Mouse (Mus musculus) midbrain, embryonic 15.5 days (tissue): Measurements from ENCODE around the gene Cog5. TPM values are rescaled to one million over a fixed set of nuclear protein-coding genes. Genes with fewer than 3 reads are reported as not detected.

ENCODE experiments used
- ATAC-seq: fragments of 200-750 bp; cut with Nextera tagmentation; replicated peaks from 2 replicates; pipeline ENCODE4 v1.8.0; 2017; ENCODE audit warnings: moderate TSS enrichment
- H3K27ac ChIP-seq: fragments of 300-500 bp; sonication (generic); 2 replicates; pipeline ENCODE4 v1.5.1; 2015; ENCODE audit warnings: mild to moderate bottlenecking, inconsistent platforms
- H3K27me3 ChIP-seq: fragments of 300-500 bp; sonication (generic); replicated peaks from 2 replicates; pipeline ENCODE4 v1.6.1; 2015; ENCODE audit warnings: inconsistent platforms
- H3K36me3 ChIP-seq: fragments of 300-500 bp; sonication (generic); replicated peaks from 2 replicates; pipeline ENCODE4 v1.6.1; 2015; ENCODE audit warnings: inconsistent platforms
- H3K4me1 ChIP-seq: fragments of 300-500 bp; sonication (generic); 2 replicates; pipeline ENCODE4 v1.6.1; 2015; ENCODE audit warnings: inconsistent platforms
- H3K4me2 ChIP-seq: fragments of 300-500 bp; sonication (generic); 2 replicates; pipeline ENCODE4 v1.6.1; 2015; ENCODE audit warnings: inconsistent platforms, mild to moderate bottlenecking, moderate library complexity
- H3K4me3 ChIP-seq: fragments of 300-500 bp; sonication (generic); 2 replicates; pipeline ENCODE4 v1.5.1; 2015; ENCODE audit warnings: mild to moderate bottlenecking, inconsistent platforms
- H3K9ac ChIP-seq: fragments of 300-500 bp; sonication (generic); 2 replicates; pipeline ENCODE4 v1.6.1; 2015; ENCODE audit warnings: mild to moderate bottlenecking, inconsistent platforms
- H3K9me3 ChIP-seq: fragments of 300-500 bp; sonication (generic); 2 replicates; pipeline ENCODE4 v1.6.1; 2016; ENCODE audit warnings: inconsistent platforms
- WGBS: fragments of 180-500 bp; shearing (Covaris S2); methylation state at CpG from one replicate; pipeline ENCODE4 v1.1.7; 2015; ENCODE audit warnings: mixed read lengths; 5-methylcytosine and 5-hydroxymethylcytosine counted together
- polyA plus RNA-seq: library from polyadenylated mRNA; unstranded; fragments of >200 nt; fragmentation: Nextera tagmentation; extraction: Ambion mirVana; gene quantifications from 2 replicates; pipeline ENCODE4 v1.2.1, GENCODE M21; 2015

Gene Cog5
- polyA plus RNA-seq, 1 experiment from 2014 or later, result 28.4 TPM

DNA sequence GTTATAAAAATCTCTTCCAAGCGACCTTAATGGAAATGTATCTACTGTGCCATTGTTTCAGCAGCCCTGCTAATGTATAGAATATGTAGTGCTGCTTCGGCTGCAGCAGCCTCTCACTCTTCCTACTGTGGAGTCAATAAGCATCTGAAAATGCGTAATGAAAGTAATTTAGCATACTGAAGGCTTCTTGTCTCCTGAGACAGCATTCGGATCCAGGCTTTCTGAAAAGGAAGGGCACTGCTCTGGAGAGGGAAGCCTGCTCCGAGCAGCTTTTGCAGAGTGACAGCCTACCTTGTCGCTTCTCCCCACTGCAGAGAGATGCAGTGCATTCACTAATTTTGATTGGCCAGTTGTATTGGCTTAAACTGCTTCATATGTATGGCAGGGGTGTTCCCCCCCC is 58.9 kb downstream of the Cog5 start, which contains the start of gene Gpr22:
Gene Gpr22 (minus strand): TSS at position 348 of the 400 bp plus-strand sequence.
- Histone ChIP-seq H3K4me3 (peak within 1 kb of the TSS; percentile 53), H3K4me2 (peak within 1 kb of the TSS; percentile 49), H3K27me3 (no peaks in the 10 kb centered on the region), H3K9me3 (no peaks in the 10 kb centered on the region), H3K27ac (peak within 1 kb of the TSS; percentile 91), H3K36me3 (no peaks in the 10 kb centered on the region), H3K9ac (peak within 1 kb of the TSS; percentile 71), H3K4me1 (peaks cover 17% of the 10 kb centered on the region)
- 14% methylated on average over 6 of the region's 6 CpGs for WGBS
- ATAC-seq, result peak; percentile 96

DNA sequence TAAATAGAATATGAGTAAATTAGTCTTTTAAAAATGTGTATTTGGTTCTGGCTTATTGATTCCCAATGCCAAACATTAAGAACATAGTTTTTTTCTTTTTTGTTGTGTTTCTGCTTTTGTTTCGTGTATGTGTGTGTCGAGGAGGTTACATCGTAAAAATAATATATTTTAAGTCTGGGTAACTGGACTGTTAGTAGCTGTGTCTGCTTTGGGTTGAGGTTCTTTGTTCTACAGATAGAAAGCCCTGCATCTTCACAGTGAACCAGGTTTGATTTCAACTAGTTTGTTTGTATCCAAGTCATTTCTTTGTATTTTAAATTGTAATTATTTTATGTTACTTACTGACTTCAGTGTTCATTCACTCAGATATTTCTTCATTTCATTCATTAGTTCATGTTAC is 59.4 kb downstream of the Cog5 start:
- H3K4me2 ChIP-seq, result peak overlapping the region; percentile 49
- peaks cover 13% of the 10 kb centered on the region for H3K4me1 ChIP-seq
- WGBS, result 83% methylated on average over 3 of the region's 3 CpGs
- H3K27me3 ChIP-seq, result no peaks in the 10 kb centered on the region
- no peaks in the 10 kb centered on the region for H3K36me3 ChIP-seq
- no peaks in the 10 kb centered on the region for H3K9me3 ChIP-seq
- H3K9ac ChIP-seq, result peak overlapping the region; percentile 71; the same call in 1 of the 2 replicates
- H3K4me3 ChIP-seq, result peak overlapping the region; percentile 53
- peak overlapping the region; percentile 91 for H3K27ac ChIP-seq
- ATAC-seq, result peak; percentile 65

DNA sequence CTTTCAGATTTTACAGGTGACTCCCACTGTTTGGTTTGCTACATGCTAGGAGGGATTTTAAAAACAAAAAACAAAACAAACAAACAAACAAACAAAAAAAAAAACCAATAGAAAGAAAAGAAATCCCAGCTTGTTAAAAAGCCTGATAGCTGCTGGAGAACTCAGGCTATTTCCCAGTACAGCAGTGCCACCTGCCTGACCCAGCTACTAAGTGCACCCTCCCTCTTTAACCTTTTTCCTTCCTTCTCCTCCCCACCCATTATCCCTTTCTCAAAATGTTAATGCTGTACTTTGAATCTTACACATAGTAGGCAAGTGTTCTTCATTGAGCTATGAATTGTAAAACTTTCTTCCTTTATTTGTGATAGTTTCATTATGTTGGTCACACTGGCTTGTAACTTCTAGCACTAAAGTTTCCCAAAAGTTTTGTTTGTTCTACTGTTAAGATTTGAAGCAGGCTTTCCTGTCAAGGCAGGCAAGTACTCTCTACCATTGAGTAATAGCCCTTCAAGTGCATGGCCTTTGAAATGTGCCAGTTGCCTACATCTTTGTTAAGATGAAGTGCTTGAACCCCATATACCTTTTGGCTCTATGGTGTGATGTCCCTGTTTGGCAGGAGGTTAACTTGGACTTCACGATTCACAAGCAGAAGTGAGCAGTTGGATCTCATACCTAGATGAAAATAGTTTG is 65.1 kb downstream of the Cog5 start:
- 92% methylated on average over 1 of the region's 1 CpGs for WGBS
- ATAC-seq, result no peak
- H3K9ac ChIP-seq, result no peak overlapping the region
- no peak overlapping the region for H3K4me3 ChIP-seq
- no peaks in the 10 kb centered on the region for H3K9me3 ChIP-seq
- no peaks in the 10 kb centered on the region for H3K27me3 ChIP-seq
- H3K4me1 ChIP-seq, result no peaks in the 10 kb centered on the region
- no peak overlapping the region for H3K27ac ChIP-seq
- no peak overlapping the region for H3K4me2 ChIP-seq
- no peaks in the 10 kb centered on the region for H3K36me3 ChIP-seq

DNA sequence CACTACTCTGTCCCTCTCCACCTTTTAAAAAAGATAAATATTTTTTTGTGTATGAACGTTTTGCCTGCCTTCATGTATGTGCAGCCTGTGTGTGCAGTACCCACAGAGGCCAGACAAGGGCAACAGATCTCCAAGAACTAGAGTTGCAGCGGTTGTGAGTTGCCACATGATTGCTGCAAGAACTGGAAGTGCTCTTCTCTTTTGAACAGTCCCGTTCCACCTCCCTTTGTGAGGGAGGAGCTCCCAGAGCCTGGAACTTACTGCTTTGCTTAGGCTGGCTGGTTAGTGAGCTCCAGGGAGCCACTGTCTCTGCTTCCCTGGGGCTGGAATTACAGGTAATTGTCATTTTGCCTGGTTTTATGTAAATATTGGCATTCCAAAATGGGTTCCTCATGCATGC is 69.9 kb downstream of the Cog5 start:
- Histone ChIP-seq H3K27ac (no peak overlapping the region), H3K9me3 (no peaks in the 10 kb centered on the region), H3K4me2 (no peak overlapping the region), H3K27me3 (no peaks in the 10 kb centered on the region), H3K4me1 (no peaks in the 10 kb centered on the region), H3K4me3 (no peak overlapping the region), H3K36me3 (no peaks in the 10 kb centered on the region), H3K9ac (no peak overlapping the region)
- ATAC-seq, result no peak
- 89% methylated on average over 3 of the region's 3 CpGs for WGBS

DNA sequence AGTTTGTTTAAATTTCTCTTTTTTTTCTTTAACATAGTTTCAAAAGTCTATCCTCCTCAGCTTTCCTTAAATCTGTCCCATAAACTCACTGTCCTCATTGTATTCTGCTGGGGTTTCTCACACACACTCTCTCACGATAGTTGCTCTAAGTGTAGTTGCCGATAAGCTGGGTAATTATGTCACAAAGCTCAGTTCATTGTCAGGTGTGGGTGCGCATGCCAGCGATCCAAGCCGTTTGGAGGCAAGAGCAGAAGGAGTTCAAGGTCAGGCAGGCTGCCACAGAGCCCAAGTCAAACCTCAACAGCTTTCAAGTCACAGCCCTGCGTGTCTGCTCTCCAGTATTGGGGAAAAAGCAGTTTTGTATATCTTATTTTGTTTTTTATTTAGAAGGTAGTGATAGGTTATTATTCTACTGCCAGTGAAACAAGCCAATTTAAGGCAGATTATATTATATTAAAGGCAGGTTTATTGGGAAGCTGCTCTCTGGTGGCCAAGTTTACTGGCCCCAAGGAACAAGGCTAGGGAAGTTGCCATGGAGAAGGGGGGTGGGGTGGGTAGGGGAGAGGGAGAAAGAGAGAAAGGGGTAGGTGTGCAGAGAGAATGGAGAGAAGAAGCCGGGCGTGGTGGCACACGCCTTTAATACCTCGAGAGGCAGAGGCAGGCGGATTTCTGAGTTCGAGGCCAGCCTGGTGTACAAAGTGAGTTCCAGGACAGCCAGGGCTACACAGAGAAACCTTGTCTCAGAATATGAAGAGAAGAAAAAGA is 71.0 kb downstream of the Cog5 start:
- Histone ChIP-seq H3K9me3 (no peaks in the 10 kb centered on the region), H3K27me3 (no peaks in the 10 kb centered on the region), H3K27ac (no peak overlapping the region), H3K9ac (no peak overlapping the region), H3K4me3 (no peak overlapping the region), H3K36me3 (no peaks in the 10 kb centered on the region), H3K4me2 (no peak overlapping the region), H3K4me1 (no peaks in the 10 kb centered on the region)
- WGBS, result 91% methylated on average over 12 of the region's 12 CpGs
- ATAC-seq, result no peak

DNA sequence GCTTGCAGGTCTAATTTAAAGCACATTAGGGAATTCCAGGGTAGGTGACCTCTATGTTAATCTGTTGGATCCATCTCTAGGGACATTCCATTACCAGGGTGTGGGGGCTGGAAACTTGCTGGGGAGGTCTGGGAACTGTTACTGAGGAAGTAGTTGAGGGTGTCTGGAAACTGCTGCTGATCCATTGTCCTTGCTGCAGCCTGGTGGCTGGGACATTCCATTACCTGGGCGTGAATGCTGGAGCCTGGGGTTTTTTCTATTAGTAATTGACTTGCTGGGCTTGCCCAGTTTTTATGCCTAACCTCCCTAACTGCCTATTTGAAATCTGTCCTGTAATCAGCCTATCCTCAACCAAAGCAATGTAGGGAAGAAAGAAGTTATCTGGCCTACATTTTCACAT is 72.0 kb downstream of the Cog5 start:
- H3K9ac ChIP-seq, result no peak overlapping the region
- H3K4me1 ChIP-seq, result no peaks in the 10 kb centered on the region
- H3K4me3 ChIP-seq, result no peak overlapping the region
- no peak overlapping the region for H3K4me2 ChIP-seq
- no peak overlapping the region for H3K27ac ChIP-seq
- H3K27me3 ChIP-seq, result no peaks in the 10 kb centered on the region
- no peaks in the 10 kb centered on the region for H3K9me3 ChIP-seq
- no peak for ATAC-seq
- H3K36me3 ChIP-seq, result no peaks in the 10 kb centered on the region
- WGBS, result 59% methylated on average over 1 of the region's 1 CpGs

DNA sequence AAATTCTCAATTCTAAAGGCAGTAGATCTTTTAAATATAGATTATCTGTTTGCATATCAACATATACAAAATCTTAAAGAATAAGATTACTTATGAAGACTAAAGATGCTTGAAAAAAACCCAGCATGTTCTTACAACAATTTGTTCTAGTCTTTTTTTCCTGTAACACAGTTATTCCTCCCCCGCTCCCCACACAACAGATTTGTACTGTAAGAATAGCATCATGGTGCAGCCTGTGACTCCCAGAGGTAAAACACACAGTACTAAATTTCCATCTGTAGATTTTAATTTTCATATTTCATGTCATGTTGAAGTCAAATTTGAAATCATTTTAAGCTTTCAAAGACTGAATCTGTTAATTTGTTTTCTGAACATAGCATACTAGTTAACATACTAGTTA is 75.5 kb downstream of the Cog5 start:
- Histone ChIP-seq H3K27me3 (no peaks in the 10 kb centered on the region), H3K9ac (no peak overlapping the region), H3K4me1 (no peaks in the 10 kb centered on the region), H3K36me3 (no peaks in the 10 kb centered on the region), H3K9me3 (no peaks in the 10 kb centered on the region), H3K27ac (no peak overlapping the region), H3K4me3 (no peak overlapping the region), H3K4me2 (no peak overlapping the region)
- WGBS, result 86% methylated on average over 1 of the region's 1 CpGs
- no peak for ATAC-seq

DNA sequence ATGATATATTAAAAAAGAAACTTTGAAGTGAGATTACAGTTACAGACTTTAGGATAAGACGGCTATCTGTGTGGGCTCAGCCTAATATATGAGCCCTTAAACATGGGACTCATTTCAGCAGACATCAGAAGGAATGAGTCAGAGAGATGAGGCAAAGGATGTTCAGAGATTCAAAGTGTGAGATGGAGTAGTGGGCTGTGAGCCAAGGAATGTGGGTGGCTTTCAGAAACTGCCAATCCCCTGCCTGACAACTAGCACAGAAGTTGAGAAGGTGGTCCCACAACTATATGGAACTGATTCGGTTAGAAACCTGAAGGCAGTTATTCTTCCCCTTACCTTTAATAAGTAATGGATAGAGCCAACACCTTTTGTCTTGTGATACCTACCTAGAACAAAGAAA is 79.9 kb downstream of the Cog5 start:
- no peaks in the 10 kb centered on the region for H3K36me3 ChIP-seq
- no peaks in the 10 kb centered on the region for H3K4me1 ChIP-seq
- no peak overlapping the region for H3K4me3 ChIP-seq
- no peak overlapping the region for H3K4me2 ChIP-seq
- no peak overlapping the region for H3K9ac ChIP-seq
- ATAC-seq, result no peak
- H3K27me3 ChIP-seq, result no peaks in the 10 kb centered on the region
- 88% methylated on average over 2 of the region's 2 CpGs for WGBS
- H3K27ac ChIP-seq, result no peak overlapping the region
- H3K9me3 ChIP-seq, result no peaks in the 10 kb centered on the region

DNA sequence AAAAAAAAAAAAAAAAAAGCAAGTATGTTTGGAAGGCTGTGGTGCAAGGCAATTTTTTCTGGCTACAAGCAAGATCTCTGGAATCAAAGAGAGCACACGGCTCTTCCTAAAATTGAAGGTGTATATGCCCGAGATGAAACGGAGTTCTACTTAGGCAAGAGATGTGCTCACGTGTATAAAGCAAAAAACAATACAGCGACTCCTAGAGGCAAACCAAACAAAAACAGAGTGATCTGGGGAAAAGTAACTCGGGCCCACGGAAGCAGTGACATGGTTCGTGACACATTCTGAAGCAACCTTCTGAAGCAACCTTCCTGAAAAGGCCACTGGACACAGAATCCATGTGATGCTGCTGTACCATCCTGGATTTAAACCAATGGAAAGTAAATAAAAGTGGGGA is 92.6 kb downstream of the Cog5 start:
- Histone ChIP-seq H3K4me2 (no peak overlapping the region), H3K9me3 (no peaks in the 10 kb centered on the region), H3K27ac (no peak overlapping the region), H3K27me3 (no peaks in the 10 kb centered on the region), H3K36me3 (no peaks in the 10 kb centered on the region), H3K4me1 (no peaks in the 10 kb centered on the region), H3K4me3 (no peak overlapping the region), H3K9ac (no peak overlapping the region)
- no peak for ATAC-seq
- WGBS, result 88% methylated on average over 8 of the region's 8 CpGs

DNA sequence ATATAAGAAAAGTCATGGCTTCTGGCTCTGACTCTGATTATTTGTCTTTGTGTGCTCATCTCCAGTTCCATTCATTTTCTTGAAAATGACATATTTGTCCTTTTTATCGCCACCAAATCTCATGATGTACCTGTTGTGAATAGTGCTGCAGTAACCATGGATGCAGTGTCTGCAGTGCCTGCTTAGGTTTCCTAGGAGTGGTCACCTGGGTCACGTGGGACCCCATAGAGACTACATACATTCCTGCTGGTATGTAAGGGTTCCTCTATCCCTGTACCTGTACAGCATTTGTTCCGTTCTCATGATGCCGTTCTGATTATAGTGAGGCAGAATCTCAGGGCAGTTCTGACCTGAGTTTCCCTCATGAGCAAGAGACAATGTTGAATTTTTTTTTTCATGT is 95.2 kb downstream of the Cog5 start:
- Histone ChIP-seq H3K4me1 (no peaks in the 10 kb centered on the region), H3K4me2 (no peak overlapping the region), H3K27me3 (no peaks in the 10 kb centered on the region), H3K27ac (no peak overlapping the region), H3K4me3 (no peak overlapping the region), H3K9ac (no peak overlapping the region), H3K36me3 (no peaks in the 10 kb centered on the region), H3K9me3 (no peaks in the 10 kb centered on the region)
- WGBS, result 95% methylated on average over 4 of the region's 4 CpGs
- no peak for ATAC-seq

DNA sequence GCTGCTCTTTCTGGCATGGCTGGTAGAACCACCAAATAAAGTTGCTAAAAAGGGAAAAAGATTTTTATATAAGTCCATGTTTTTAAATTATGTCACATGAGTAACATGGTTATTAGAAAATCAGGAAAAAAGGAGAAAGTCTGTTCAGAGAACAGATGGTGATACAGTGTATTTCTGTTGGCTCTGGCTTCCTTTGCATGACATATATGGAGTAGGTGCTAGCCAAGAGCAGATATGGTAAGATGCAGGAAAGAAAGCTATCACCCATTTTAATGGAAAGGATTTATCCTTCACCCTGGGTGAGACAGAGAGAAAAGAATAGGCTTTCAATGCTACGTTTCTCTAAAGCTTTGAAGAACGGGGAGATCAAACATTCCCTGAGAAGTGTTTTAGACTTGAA is 99.8 kb downstream of the Cog5 start:
- Histone ChIP-seq H3K27me3 (no peaks in the 10 kb centered on the region), H3K4me2 (no peak overlapping the region), H3K9me3 (no peaks in the 10 kb centered on the region), H3K9ac (no peak overlapping the region), H3K4me3 (no peak overlapping the region), H3K36me3 (no peaks in the 10 kb centered on the region), H3K4me1 (no peaks in the 10 kb centered on the region), H3K27ac (no peak overlapping the region)
- WGBS, result 36% methylated on average over 2 of the region's 2 CpGs
- no peak for ATAC-seq

DNA sequence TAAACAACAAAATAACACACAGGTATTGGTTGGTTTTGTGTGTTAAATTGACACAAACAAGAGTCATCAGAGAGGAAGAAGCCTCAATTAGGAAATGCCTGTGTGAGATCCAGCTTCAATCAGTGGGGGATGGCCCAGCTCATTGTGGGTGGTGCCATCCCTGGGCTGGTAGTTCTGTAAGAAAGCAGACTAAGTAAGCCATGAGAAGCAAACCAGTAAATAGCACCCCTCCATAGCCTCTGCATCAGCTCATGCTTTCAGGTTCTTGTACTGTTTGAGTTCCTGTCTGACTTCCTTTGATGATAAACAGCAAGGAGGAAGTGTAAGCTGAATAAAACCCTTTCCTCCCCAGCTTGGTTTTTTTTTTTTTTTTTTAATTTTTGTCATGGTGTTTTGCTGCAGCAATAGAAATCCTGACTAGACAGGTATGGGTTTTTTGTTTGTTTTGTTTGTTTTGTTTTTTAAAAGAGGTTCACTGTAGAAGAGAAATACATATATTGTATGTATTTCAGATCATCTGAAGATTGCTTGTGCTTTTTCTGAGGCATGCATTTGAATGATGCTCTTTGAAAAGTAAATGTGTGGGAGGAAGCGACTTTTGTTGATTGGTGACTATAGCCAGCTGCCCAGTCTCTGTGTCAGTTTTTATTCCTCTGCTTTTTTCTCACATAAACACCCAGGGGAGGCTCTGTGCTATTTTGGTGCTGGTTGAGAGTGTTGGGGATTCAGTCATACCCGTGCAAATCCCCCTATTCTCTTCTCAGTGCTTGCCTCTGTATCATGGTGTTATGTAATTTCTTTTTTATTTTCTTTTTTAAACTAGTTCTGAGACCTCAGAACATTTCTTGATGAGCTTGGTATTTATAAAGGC is 101.5 kb downstream of the Cog5 start:
- no peak for ATAC-seq
- no peak overlapping the region for H3K4me2 ChIP-seq
- H3K27me3 ChIP-seq, result no peaks in the 10 kb centered on the region
- 49% methylated on average over 2 of the region's 2 CpGs for WGBS
- H3K4me3 ChIP-seq, result no peak overlapping the region
- H3K9ac ChIP-seq, result no peak overlapping the region
- H3K36me3 ChIP-seq, result no peaks in the 10 kb centered on the region
- H3K9me3 ChIP-seq, result no peaks in the 10 kb centered on the region
- H3K4me1 ChIP-seq, result no peaks in the 10 kb centered on the region
- H3K27ac ChIP-seq, result no peak overlapping the region
